Mouse (Mus musculus) CH12.LX (cell line): ENCODE results near the gene Abraxas2. TPM values are rescaled to one million over a fixed set of nuclear protein-coding genes. Genes with fewer than 3 reads are reported as not detected.

ENCODE experiments used
- DNase-seq: peaks from one replicate; pipeline ENCODE4 v3.0.0-alpha.2; 2013; ENCODE audit errors: extremely low read depth
- H3K27ac ChIP-seq: 2 replicates; pipeline ENCODE4 v1.5.1; 2012; ENCODE audit warnings: low read depth, mild to moderate bottlenecking, control low read depth, moderate library complexity; ENCODE audit not compliant: insufficient read depth
- H3K27me3 ChIP-seq: replicated peaks from 2 replicates; pipeline ENCODE3; 2012; ENCODE audit warnings: inconsistent platforms
- H3K36me3 ChIP-seq, 2 experiments: replicated peaks in 1 of 2; 2 replicates each; pipeline versions ENCODE3 to v1.6.1; 2012; ENCODE audit warnings: inconsistent platforms in 1 of 2, low read length in 1 of 2, mild to moderate bottlenecking in 1 of 2, mixed read lengths in 1 of 2, moderate library complexity in 1 of 2; ENCODE audit not compliant: control insufficient read depth in 1 of 2, insufficient read depth in 1 of 2
- H3K4me1 ChIP-seq, 2 experiments: 2 replicates each; pipeline ENCODE4 v1.6.1; 2012; ENCODE audit warnings: inconsistent platforms in 1 of 2, moderate library complexity in 1 of 2; ENCODE audit not compliant: insufficient read depth in 2 of 2, control insufficient read depth in 1 of 2
- H3K4me2 ChIP-seq: 2 replicates; pipeline ENCODE4 v1.6.1; 2012; ENCODE audit warnings: low read depth, mild to moderate bottlenecking, control low read depth; ENCODE audit not compliant: poor library complexity, insufficient read depth, severe bottlenecking
- H3K4me3 ChIP-seq, 3 experiments: fragments of 150-350 bp in 1 of 3; sonication (generic) in 1 of 3; replicated peaks in 1 of 3; 2 replicates each; pipeline versions ENCODE3 to v1.5.1; 2011 to 2012; ENCODE audit warnings: low read depth in 2 of 3, low read length in 2 of 3, mild to moderate bottlenecking in 2 of 3, moderate library complexity in 2 of 3, control low read depth in 1 of 3, improper control_type of control experiment in 1 of 3, inconsistent platforms in 1 of 3, mixed read lengths in 1 of 3; ENCODE audit not compliant: poor library complexity in 1 of 3
- H3K79me2 ChIP-seq: replicated peaks from 2 replicates; pipeline ENCODE4 v1.6.1; 2012; ENCODE audit warnings: mild to moderate bottlenecking, moderate library complexity; ENCODE audit not compliant: control insufficient read depth, poor library complexity, insufficient read depth, severe bottlenecking; ENCODE audit errors: extremely low read depth
- H3K9ac ChIP-seq: 2 replicates; pipeline ENCODE4 v1.6.1; 2012; ENCODE audit warnings: low read depth, mild to moderate bottlenecking, control low read depth, moderate library complexity; ENCODE audit not compliant: insufficient read depth
- H3K9me3 ChIP-seq: replicated peaks from 2 replicates; pipeline ENCODE3; 2012; ENCODE audit warnings: low read length, inconsistent platforms, mixed read lengths
- BHLHE40 ChIP-seq: IDR thresholded peaks from 2 replicates; pipeline ENCODE4 v1.6.1; 2011; ENCODE audit warnings: mild to moderate bottlenecking, low read depth, low read length, improper control_type of control experiment
- EP300 ChIP-seq: IDR thresholded peaks from 2 replicates; pipeline ENCODE4 v1.6.1; 2011; ENCODE audit warnings: low read length, improper control_type of control experiment
- GABPA ChIP-seq: IDR thresholded peaks from 2 replicates; pipeline ENCODE4 v1.6.1; 2012; ENCODE audit warnings: low read depth, low read length, improper control_type of control experiment, inconsistent platforms; ENCODE audit not compliant: insufficient replicate concordance
- JUND ChIP-seq: conservative IDR thresholded peaks from 2 replicates; pipeline ENCODE4 v1.6.1; 2011; ENCODE audit warnings: low read depth, low read length, improper control_type of control experiment
- KAT2A ChIP-seq: IDR thresholded peaks from 2 replicates; pipeline ENCODE4 v1.6.1; 2012; ENCODE audit warnings: low read length, improper control_type of control experiment, inconsistent platforms; ENCODE audit not compliant: insufficient replicate concordance
- MAFK ChIP-seq: IDR thresholded peaks from 2 replicates; pipeline ENCODE4 v1.6.1; 2011; ENCODE audit warnings: low read length, improper control_type of control experiment; ENCODE audit not compliant: insufficient replicate concordance
- MXI1 ChIP-seq: IDR thresholded peaks from 2 replicates; pipeline ENCODE4 v1.6.1; 2011; ENCODE audit warnings: mild to moderate bottlenecking, low read depth, low read length, improper control_type of control experiment
- POLR2AphosphoS2 ChIP-seq: IDR thresholded peaks from 2 replicates; pipeline ENCODE4 v1.6.1; 2011; ENCODE audit warnings: low read depth, low read length, improper control_type of control experiment
- SIN3A ChIP-seq: IDR thresholded peaks from 2 replicates; pipeline ENCODE4 v1.6.1; 2012; ENCODE audit warnings: low read length, improper control_type of control experiment, inconsistent platforms
- TBP ChIP-seq: conservative IDR thresholded peaks from 2 replicates; pipeline ENCODE4 v1.6.1; 2011; ENCODE audit warnings: low read depth, low read length, improper control_type of control experiment
- UBTF ChIP-seq: IDR thresholded peaks from 2 replicates; pipeline ENCODE4 v1.6.1; 2012; ENCODE audit warnings: low read depth, mild to moderate bottlenecking, inconsistent platforms, low read length, improper control_type of control experiment, moderate library complexity
- USF1 ChIP-seq: IDR thresholded peaks from 2 replicates; pipeline ENCODE4 v1.6.1; 2014; ENCODE audit warnings: low read depth, mild to moderate bottlenecking, inconsistent platforms, low read length, improper control_type of control experiment
- ZC3H11A ChIP-seq: IDR thresholded peaks from 2 replicates; pipeline ENCODE4 v1.6.1; 2012; ENCODE audit warnings: low read depth, mild to moderate bottlenecking, inconsistent platforms, low read length, improper control_type of control experiment
- ZKSCAN1 ChIP-seq: IDR thresholded peaks from 2 replicates; pipeline ENCODE4 v1.6.1; 2012; ENCODE audit warnings: low read depth, inconsistent platforms, low read length, improper control_type of control experiment, borderline replicate concordance
- dilution Hi-C: fragments of 300-500 bp; cut with MboI; formaldehyde crosslinking; loops from 2 replicates; pipeline ENCODE4 v1.14.3; 2020; ENCODE audit warnings: low sequenced_read_pairs; ENCODE audit not compliant: extremely low pct_unique_long_range_greater_than_20kb, extremely low pct_ligation_motif_present
- in situ Hi-C: fragments of 300-500 bp; cut with MboI; formaldehyde crosslinking; loops from 3 replicates; pipeline ENCODE4 v1.14.3; 2019; ENCODE audit warnings: low sequenced_read_pairs, low pct_ligation_motif_present, low pct_unique_long_range_greater_than_20kb, mixed read lengths
- polyA plus RNA-seq: library from polyadenylated mRNA; unstranded; fragments of >175 nt; gene quantifications from 2 replicates; pipeline ENCODE4 v1.2.1, GENCODE M21; 2012; ENCODE audit warnings: low read depth; ENCODE audit not compliant: insufficient read length
- total RNA-seq, 2 experiments: library from RNA; depleted of rRNA; stranded (reverse); fragments of 300-350 nt in 1 of 2; fragments of >200 nt in 1 of 2; gene quantifications; 2 replicates each; pipeline ENCODE4 v1.2.3; 2012 to 2014

Gene Abraxas2
- total and polyA plus RNA-seq, 3 experiments: 20.1 to 28.4 (median 21.3) TPM

- TF ChIP-seq MAFK: no peak
- TF ChIP-seq GABPA: peak; percentile 30; the same call in 1 of the 2 replicates
- TF ChIP-seq MXI1: peak; percentile 81
- 0 out of 2 replicates have a peak, but pooled peaks have one; percentile 48 for TF ChIP-seq TBP
- TF ChIP-seq USF1: no peak
- TF ChIP-seq ZKSCAN1: no peak
- peak; percentile 86; the same call in 1 of the 2 replicates for TF ChIP-seq KAT2A
- no peak for TF ChIP-seq EP300
- no peak for TF ChIP-seq ZC3H11A
- TF ChIP-seq, all 38 proteins: peak for 18
These were observed 72.0 kb downstream of the Abraxas2 start, which contains the start of gene Zranb1 (continued) for GRCm38 (mm10) chr7:132930850-132931559.

GRCm38 (mm10) chr7:132931560-132932351 lies 72.7 kb downstream of the Abraxas2 start:
- peak; percentile 27 for DNase-seq
- Histone ChIP-seq H3K4me1 (peaks cover 2 to 8% of the 10 kb centered on the region in 2 experiments; a peak in 2 of 4 replicates), H3K27me3 (no peaks in the 10 kb centered on the region), H3K27ac (no peak overlapping the region), H3K9ac (peak overlapping the region; percentile 80), H3K9me3 (no peaks in the 10 kb centered on the region), H3K4me3 (peak overlapping the region; percentile 95 to 97 (median 97)), H3K36me3 (no peaks in the 10 kb centered on the region), H3K4me2 (peak overlapping the region; percentile 91), H3K79me2 (peaks cover 24% of the 10 kb centered on the region)
- dilution Hi-C loops (no loop called here), in situ Hi-C loops (loop anchor here (5.0 to 10.0 kb wide), 2 partner anchors 36 to 63 kb away; no protein-coding TSS in a partner anchor)
- TF ChIP-seq POLR2AphosphoS2 (no peak), SIN3A (0 out of 2 replicates have a peak, but pooled peaks have one; percentile 28), UBTF (peak; percentile 59; the same call in 1 of the 2 replicates)

- H3K4me3 ChIP-seq: no peak overlapping the region
- in situ Hi-C loops: loop anchor here (5.0 to 10.0 kb wide), 2 partner anchors 34 to 61 kb away; no protein-coding TSS in a partner anchor
- peaks cover 27% of the 10 kb centered on the region for H3K79me2 ChIP-seq
- no peak overlapping the region for H3K27ac ChIP-seq
- peaks cover 2 to 8% of the 10 kb centered on the region in 2 experiments; a peak in 2 of 4 replicates for H3K4me1 ChIP-seq
- H3K27me3 ChIP-seq: no peaks in the 10 kb centered on the region
- TF ChIP-seq EP300: no peak
- TF ChIP-seq BHLHE40: no peak
- no peak for TF ChIP-seq JUND
- DNase-seq: no peak
- no peaks in the 10 kb centered on the region for H3K36me3 ChIP-seq
- no peak overlapping the region for H3K4me2 ChIP-seq
- no peaks in the 10 kb centered on the region for H3K9me3 ChIP-seq
- H3K9ac ChIP-seq: no peak overlapping the region
- dilution Hi-C loops: no loop called here
These were observed 74.3 kb downstream of the Abraxas2 start for GRCm38 (mm10) chr7:132933331-132933730.

Other genes starting within 250 kb of the Abraxas2 start
- gene Lhpp, start 248.6 kb upstream of the Abraxas2 start, total RNA-seq (2012; rRNA removed): 7.8 and 9.2 TPM in 2 replicates
- 13.8 and 14.6 TPM in 2 replicates for gene Lhpp, start 248.6 kb upstream of the Abraxas2 start, total RNA-seq (2014; rRNA removed)
- gene Lhpp, start 248.6 kb upstream of the Abraxas2 start, polyA plus RNA-seq: 15.4 and 16.5 TPM in 2 replicates
- gene Fam53b, start 45.3 kb upstream of the Abraxas2 start, total RNA-seq (2012; rRNA removed): 21.8 and 22.1 TPM in 2 replicates
- gene Fam53b, start 45.3 kb upstream of the Abraxas2 start, total RNA-seq (2014; rRNA removed): 14.4 and 15.6 TPM in 2 replicates
- 25.0 and 30.9 TPM in 2 replicates for gene Fam53b, start 45.3 kb upstream of the Abraxas2 start, polyA plus RNA-seq
- gene Eef1akmt2, start 6.6 kb upstream of the Abraxas2 start, total RNA-seq (2012; rRNA removed): 31.4 and 34.3 TPM in 2 replicates
- 87.2 and 94.8 TPM in 2 replicates for gene Eef1akmt2, start 6.6 kb upstream of the Abraxas2 start, total RNA-seq (2014; rRNA removed)
- 35.9 and 39.8 TPM in 2 replicates for gene Eef1akmt2, start 6.6 kb upstream of the Abraxas2 start, polyA plus RNA-seq
- gene Zranb1, start 71.9 kb downstream of the Abraxas2 start, total RNA-seq (2012; rRNA removed): 10.8 and 11.3 TPM in 2 replicates
- gene Zranb1, start 71.9 kb downstream of the Abraxas2 start, total RNA-seq (2014; rRNA removed): 17.6 and 22.0 TPM in 2 replicates
- gene Zranb1, start 71.9 kb downstream of the Abraxas2 start, polyA plus RNA-seq: 11.6 and 11.7 TPM in 2 replicates